Mouse (Mus musculus) CH12.LX (cell line): ENCODE measurements around the gene Cog2. TPM values are rescaled to one million over a fixed set of nuclear protein-coding genes. Genes with fewer than 3 reads are reported as not detected.

ENCODE experiments used
- DNase-seq: peaks from one replicate; pipeline ENCODE4 v3.0.0-alpha.2; 2013; ENCODE audit errors: extremely low read depth
- H3K27ac ChIP-seq: 2 replicates; pipeline ENCODE4 v1.5.1; 2012; ENCODE audit warnings: low read depth, mild to moderate bottlenecking, control low read depth, moderate library complexity; ENCODE audit not compliant: insufficient read depth
- H3K27me3 ChIP-seq: replicated peaks from 2 replicates; pipeline ENCODE3; 2012; ENCODE audit warnings: inconsistent platforms
- H3K36me3 ChIP-seq, 2 experiments: replicated peaks in 1 of 2; 2 replicates each; pipeline versions ENCODE3 to v1.6.1; 2012; ENCODE audit warnings: inconsistent platforms in 1 of 2, low read length in 1 of 2, mild to moderate bottlenecking in 1 of 2, mixed read lengths in 1 of 2, moderate library complexity in 1 of 2; ENCODE audit not compliant: control insufficient read depth in 1 of 2, insufficient read depth in 1 of 2
- H3K4me1 ChIP-seq, 2 experiments: 2 replicates each; pipeline ENCODE4 v1.6.1; 2012; ENCODE audit warnings: inconsistent platforms in 1 of 2, moderate library complexity in 1 of 2; ENCODE audit not compliant: insufficient read depth in 2 of 2, control insufficient read depth in 1 of 2
- H3K4me2 ChIP-seq: 2 replicates; pipeline ENCODE4 v1.6.1; 2012; ENCODE audit warnings: low read depth, mild to moderate bottlenecking, control low read depth; ENCODE audit not compliant: poor library complexity, insufficient read depth, severe bottlenecking
- H3K4me3 ChIP-seq, 3 experiments: fragments of 150-350 bp in 1 of 3; sonication (generic) in 1 of 3; replicated peaks in 1 of 3; 2 replicates each; pipeline versions ENCODE3 to v1.5.1; 2011 to 2012; ENCODE audit warnings: low read depth in 2 of 3, low read length in 2 of 3, mild to moderate bottlenecking in 2 of 3, moderate library complexity in 2 of 3, control low read depth in 1 of 3, improper control_type of control experiment in 1 of 3, inconsistent platforms in 1 of 3, mixed read lengths in 1 of 3; ENCODE audit not compliant: poor library complexity in 1 of 3
- H3K79me2 ChIP-seq: replicated peaks from 2 replicates; pipeline ENCODE4 v1.6.1; 2012; ENCODE audit warnings: mild to moderate bottlenecking, moderate library complexity; ENCODE audit not compliant: control insufficient read depth, poor library complexity, insufficient read depth, severe bottlenecking; ENCODE audit errors: extremely low read depth
- H3K9ac ChIP-seq: 2 replicates; pipeline ENCODE4 v1.6.1; 2012; ENCODE audit warnings: low read depth, mild to moderate bottlenecking, control low read depth, moderate library complexity; ENCODE audit not compliant: insufficient read depth
- H3K9me3 ChIP-seq: replicated peaks from 2 replicates; pipeline ENCODE3; 2012; ENCODE audit warnings: low read length, inconsistent platforms, mixed read lengths
- BHLHE40 ChIP-seq: IDR thresholded peaks from 2 replicates; pipeline ENCODE4 v1.6.1; 2011; ENCODE audit warnings: mild to moderate bottlenecking, low read depth, low read length, improper control_type of control experiment
- CHD2 ChIP-seq: IDR thresholded peaks from 2 replicates; pipeline ENCODE4 v1.6.1; 2011; ENCODE audit warnings: low read length, improper control_type of control experiment
- CTCF ChIP-seq, 2 experiments: IDR thresholded peaks in 1 of 2; conservative IDR thresholded peaks in 1 of 2; 2 replicates each; pipeline ENCODE4 v1.5.1; 2011 to 2012; ENCODE audit warnings: low read depth in 2 of 2, low read length in 2 of 2, improper control_type of control experiment in 1 of 2, inconsistent platforms in 1 of 2, mild to moderate bottlenecking in 1 of 2, moderate library complexity in 1 of 2
- EP300 ChIP-seq: IDR thresholded peaks from 2 replicates; pipeline ENCODE4 v1.6.1; 2011; ENCODE audit warnings: low read length, improper control_type of control experiment
- ETS1 ChIP-seq: conservative IDR thresholded peaks from 2 replicates; pipeline ENCODE4 v1.6.1; 2012; ENCODE audit warnings: low read depth, mild to moderate bottlenecking, inconsistent platforms, low read length, improper control_type of control experiment, moderate library complexity
- GABPA ChIP-seq: IDR thresholded peaks from 2 replicates; pipeline ENCODE4 v1.6.1; 2012; ENCODE audit warnings: low read depth, low read length, improper control_type of control experiment, inconsistent platforms; ENCODE audit not compliant: insufficient replicate concordance
- JUN ChIP-seq: IDR thresholded peaks from 2 replicates; pipeline ENCODE4 v1.6.1; 2011; ENCODE audit warnings: low read depth, mild to moderate bottlenecking, low read length, improper control_type of control experiment, moderate library complexity; ENCODE audit not compliant: insufficient read depth
- KAT2A ChIP-seq: IDR thresholded peaks from 2 replicates; pipeline ENCODE4 v1.6.1; 2012; ENCODE audit warnings: low read length, improper control_type of control experiment, inconsistent platforms; ENCODE audit not compliant: insufficient replicate concordance
- MAFK ChIP-seq: IDR thresholded peaks from 2 replicates; pipeline ENCODE4 v1.6.1; 2011; ENCODE audit warnings: low read length, improper control_type of control experiment; ENCODE audit not compliant: insufficient replicate concordance
- MAZ ChIP-seq: IDR thresholded peaks from 2 replicates; pipeline ENCODE4 v1.6.1; 2012; ENCODE audit warnings: low read depth, mild to moderate bottlenecking, inconsistent platforms, low read length, improper control_type of control experiment, moderate library complexity
- MEF2A ChIP-seq: IDR thresholded peaks from 2 replicates; pipeline ENCODE4 v1.6.1; 2014; ENCODE audit warnings: low read depth, mild to moderate bottlenecking, inconsistent platforms, low read length, improper control_type of control experiment, borderline replicate concordance
- NRF1 ChIP-seq: IDR thresholded peaks from 2 replicates; pipeline ENCODE4 v1.6.1; 2014; ENCODE audit warnings: low read depth, mild to moderate bottlenecking, inconsistent platforms, low read length, improper control_type of control experiment, moderate library complexity
- PAX5 ChIP-seq: IDR thresholded peaks from 2 replicates; pipeline ENCODE4 v1.6.1; 2012; ENCODE audit warnings: low read length, inconsistent platforms, mixed read lengths
- POLR2A ChIP-seq: IDR thresholded peaks from 2 replicates; pipeline ENCODE4 v1.6.1; 2011; ENCODE audit warnings: low read depth, mild to moderate bottlenecking, improper control_type of control experiment, low read length
- SMC3 ChIP-seq: IDR thresholded peaks from 2 replicates; pipeline ENCODE4 v1.6.1; 2011; ENCODE audit warnings: low read depth, low read length, improper control_type of control experiment
- TBP ChIP-seq: conservative IDR thresholded peaks from 2 replicates; pipeline ENCODE4 v1.6.1; 2011; ENCODE audit warnings: low read depth, low read length, improper control_type of control experiment
- USF2 ChIP-seq: conservative IDR thresholded peaks from 2 replicates; pipeline ENCODE4 v1.6.1; 2011; ENCODE audit warnings: low read depth, low read length, improper control_type of control experiment
- ZKSCAN1 ChIP-seq: IDR thresholded peaks from 2 replicates; pipeline ENCODE4 v1.6.1; 2012; ENCODE audit warnings: low read depth, inconsistent platforms, low read length, improper control_type of control experiment, borderline replicate concordance
- ZMIZ1 ChIP-seq: IDR thresholded peaks from 2 replicates; pipeline ENCODE4 v1.6.1; 2012; ENCODE audit warnings: low read depth, mild to moderate bottlenecking, inconsistent platforms, low read length, improper control_type of control experiment
- ZNF384 ChIP-seq: IDR thresholded peaks from 2 replicates; pipeline ENCODE4 v1.6.1; 2012; ENCODE audit warnings: low read depth, low read length, improper control_type of control experiment, inconsistent platforms
- dilution Hi-C: fragments of 300-500 bp; cut with MboI; formaldehyde crosslinking; loops from 2 replicates; pipeline ENCODE4 v1.14.3; 2020; ENCODE audit warnings: low sequenced_read_pairs; ENCODE audit not compliant: extremely low pct_unique_long_range_greater_than_20kb, extremely low pct_ligation_motif_present
- in situ Hi-C: fragments of 300-500 bp; cut with MboI; formaldehyde crosslinking; loops from 3 replicates; pipeline ENCODE4 v1.14.3; 2019; ENCODE audit warnings: low sequenced_read_pairs, low pct_ligation_motif_present, low pct_unique_long_range_greater_than_20kb, mixed read lengths
- polyA plus RNA-seq: library from polyadenylated mRNA; unstranded; fragments of >175 nt; gene quantifications from 2 replicates; pipeline ENCODE4 v1.2.1, GENCODE M21; 2012; ENCODE audit warnings: low read depth; ENCODE audit not compliant: insufficient read length
- total RNA-seq, 2 experiments: library from RNA; depleted of rRNA; stranded (reverse); fragments of 300-350 nt in 1 of 2; fragments of >200 nt in 1 of 2; gene quantifications; 2 replicates each; pipeline ENCODE4 v1.2.3; 2012 to 2014

Cog2 gene
- total and polyA plus RNA-seq, 3 experiments, result 41.8 to 56.7 (median 55.5) TPM

DNA sequence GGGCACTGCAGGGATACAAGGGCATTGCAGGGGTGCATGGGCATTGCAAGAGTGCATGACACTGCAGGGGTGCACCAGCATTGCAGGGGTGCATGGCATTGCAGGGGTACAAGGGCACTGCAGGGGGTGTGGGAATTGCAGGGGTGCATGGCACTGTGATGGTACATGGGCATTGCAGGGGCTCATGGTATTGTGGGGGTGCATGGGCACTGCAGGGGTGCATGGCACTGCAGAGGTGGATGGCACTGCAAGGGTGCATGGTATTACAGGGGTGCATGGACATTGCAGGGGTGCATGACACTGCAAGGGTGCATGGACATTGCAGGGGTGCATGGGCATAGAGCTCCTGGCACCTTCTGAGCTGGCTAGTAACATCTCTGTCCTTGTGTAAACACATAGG lies 22.2 kb upstream of the Cog2 start:
- H3K27ac ChIP-seq, result no peak overlapping the region
- dilution Hi-C loops, result no loop called here
- H3K4me2 ChIP-seq, result no peak overlapping the region
- H3K9ac ChIP-seq, result no peak overlapping the region
- H3K36me3 ChIP-seq, result no peaks in the 10 kb centered on the region
- DNase-seq, result no peak
- TF ChIP-seq CHD2 (no peak), TBP (no peak), ETS1 (no peak), CTCF (conservative IDR thresholded peaks at IDR 0.05 in 1 of 2, IDR thresholded peaks at IDR 0.05 in 1 of 2; ENCODE audit: low read depth in 2 of 2, low read length in 2 of 2) (no peak), MAZ (no peak)
- no peak overlapping the region for H3K4me3 ChIP-seq
- peaks cover 38% of the 10 kb centered on the region for H3K27me3 ChIP-seq
- H3K79me2 ChIP-seq, result no peaks in the 10 kb centered on the region
- in situ Hi-C loops, result no loop called here
- H3K4me1 ChIP-seq, result no peaks in the 10 kb centered on the region; a peak in 1 of 4 replicates
- peaks cover 6% of the 10 kb centered on the region for H3K9me3 ChIP-seq

GRCm38 (mm10) chr8:124499236-124499937 lies 21.2 kb upstream of the Cog2 start:
- DNase-seq, result no peak
- TF ChIP-seq BHLHE40 (no peak), PAX5 (no peak)
- Histone ChIP-seq H3K9me3 (peaks cover 11% of the 10 kb centered on the region), H3K4me1 (no peaks in the 10 kb centered on the region; a peak in 1 of 4 replicates), H3K4me2 (no peak overlapping the region), H3K4me3 (no peak overlapping the region), H3K27ac (no peak overlapping the region), H3K79me2 (no peaks in the 10 kb centered on the region), H3K27me3 (peaks cover 42% of the 10 kb centered on the region), H3K9ac (no peak overlapping the region), H3K36me3 (no peaks in the 10 kb centered on the region)
- dilution Hi-C loops, result no loop called here
- in situ Hi-C loops, result no loop called here

DNA sequence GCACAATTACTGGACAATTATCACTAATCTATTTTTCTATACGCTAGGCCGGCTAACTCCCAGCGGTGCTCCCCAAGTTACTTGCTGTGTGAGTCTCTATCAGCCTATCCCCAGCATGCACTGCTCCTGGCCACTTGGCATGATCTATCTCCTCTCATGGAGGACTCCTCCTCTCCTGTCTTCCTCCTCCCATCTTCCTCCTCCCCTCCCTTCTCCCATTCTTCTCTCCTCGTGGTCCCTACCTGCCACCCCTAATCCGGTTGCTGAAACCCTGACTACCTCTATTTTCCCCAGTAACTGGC lies 20.7 kb upstream of the Cog2 start:
- H3K9me3 ChIP-seq, result peaks cover 11% of the 10 kb centered on the region
- peaks cover 44% of the 10 kb centered on the region for H3K27me3 ChIP-seq
- H3K27ac ChIP-seq, result no peak overlapping the region
- in situ Hi-C loops (no loop called here), dilution Hi-C loops (no loop called here)
- no peaks in the 10 kb centered on the region for H3K79me2 ChIP-seq
- no peaks in the 10 kb centered on the region; a peak in 1 of 4 replicates for H3K4me1 ChIP-seq
- no peaks in the 10 kb centered on the region for H3K36me3 ChIP-seq
- no peak overlapping the region for H3K4me3 ChIP-seq
- H3K9ac ChIP-seq, result no peak overlapping the region
- DNase-seq, result no peak
- no peak for TF ChIP-seq MAFK
- TF ChIP-seq TBP, result no peak
- no peak for TF ChIP-seq JUN
- no peak for TF ChIP-seq CTCF (conservative IDR thresholded peaks at IDR 0.05 in 1 of 2, IDR thresholded peaks at IDR 0.05 in 1 of 2; ENCODE audit: low read depth in 2 of 2, low read length in 2 of 2)
- TF ChIP-seq USF2, result no peak
- no peak for TF ChIP-seq ETS1
- no peak for TF ChIP-seq ZNF384
- TF ChIP-seq ZKSCAN1, result no peak
- no peak for TF ChIP-seq KAT2A
- no peak for TF ChIP-seq POLR2A
- TF ChIP-seq GABPA, result no peak
- no peak for TF ChIP-seq SMC3
- no peak for TF ChIP-seq MEF2A
- no peak for TF ChIP-seq ZMIZ1
- TF ChIP-seq NRF1, result no peak
- TF ChIP-seq EP300, result no peak
- TF ChIP-seq, all 38 proteins: peak for 0
- H3K4me2 ChIP-seq, result no peak overlapping the region
